In genomic region chr5:91101742-91102141, GRCm38 (mm10) we compare ENCODE assay signal across 23 mouse cellular contexts. TPM values are rescaled to one million over a fixed set of nuclear protein-coding genes. Genes with fewer than 3 reads are reported as not detected.
DNase-seq lines count a peak whose midpoint lies in the region; ATAC-seq lines count a peak whose summit lies in the region.
"Had no signal": no experiment of that assay in that cellular context is flagged by ENCODE, and none has a peak within 500 bp of the region (broad histone marks: within the 10 kb centered on the region; RNA-seq: fewer than 3 reads in every experiment).

No protein-coding gene starts in this region.

- no peak for DNase-seq in frontal cortex, postnatal 25 days (ENCODE audit: low spot score in 2 of 2)
- DNase-seq in Muller cell, postnatal 12 days (ENCODE audit: inconsistent ontology term), result peak; percentile 52
- peak; percentile 24 to 59 for DNase-seq in layer of hippocampus, adult 18-20 months (ENCODE audit: low spot score in 2 of 2)
- DNase-seq in layer of hippocampus, postnatal 36 days, result peak; percentile 8 to 23
- no peak for DNase-seq in adrenal gland, postnatal 14 days
- DNase-seq in spleen, adult 12 weeks (ENCODE audit: low spot score), result no peak
- no peak for DNase-seq in lung, postnatal 4 days
- DNase-seq: adrenal gland, postnatal 25 days; cerebellum, adult 11 months; cerebellum, postnatal 14 days; heart, postnatal 4 days; kidney, adult 8-10 months; kidney, postnatal 10 days; liver; lung, postnatal 36 days; midbrain, embryonic 14.5 days; thymus, postnatal 25 days had no signal

- peak; percentile 76 for ATAC-seq in frontal cortex, adult (ENCODE audit: low TSS enrichment)
- ATAC-seq: inflammation-experienced regulatory T-cells, adult 6 months had no signal

RNA-seq across cellular contexts. Expression of gene Ereg, which starts 27.3 kb away (rescaled TPM):
- not detected for total RNA-seq in layer of hippocampus, adult 18-20 months (2021)
- not detected for total RNA-seq in layer of hippocampus, postnatal 36 days (2021)
- 0.07 TPM in 1 of 2 replicates, not detected in the other for total RNA-seq in adrenal gland, postnatal 14 days (2021)
- total RNA-seq: adrenal gland, postnatal 25 days; gastrocnemius, adult 8-10 months; granulocyte monocyte progenitor cell, adult 5-6 weeks; layer of hippocampus, adult 2 months; megakaryocyte-erythroid progenitor cell, adult 5-6 weeks had no signal

RNA-seq across cellular contexts. Expression of gene Areg, which starts 37.7 kb away (rescaled TPM):
- under 1 TPM in 1 of 2 experiments, not detected in 1; 0.27 TPM for total RNA-seq in layer of hippocampus, adult 18-20 months (2021)
- not detected for total RNA-seq in layer of hippocampus, postnatal 36 days (2021)
- not detected in 2 replicates for total RNA-seq in adrenal gland, postnatal 14 days (2021)
- total RNA-seq: adrenal gland, postnatal 25 days; gastrocnemius, adult 8-10 months; granulocyte monocyte progenitor cell, adult 5-6 weeks had no signal

Comparison
In these comparisons a context has a peak if more than half of its experiments do, and no peak if none do; other contexts are left out.
1. DNase-seq: peak in Muller cell, postnatal 12 days (single experiment), layer of hippocampus, adult 18-20 months (2 of 2) and layer of hippocampus, postnatal 36 days (2 of 2); none in frontal cortex, postnatal 25 days (0 of 2), adrenal gland, postnatal 14 days (single experiment), spleen, adult 12 weeks (single experiment) and lung, postnatal 4 days (0 of 2).